Mouse (Mus musculus) liver, adult 2 months (tissue): ENCODE data around the gene Maff.

Experiments
- CTCF ChIP-seq: fragments of 200-500 bp; IDR thresholded peaks from 2 replicates; pipeline ENCODE4 v1.5.1; 2011; ENCODE audit warnings: low read depth, low read length, control low read depth
- POLR2A ChIP-seq: fragments of 200-500 bp; IDR thresholded peaks from 2 replicates; pipeline ENCODE4 v1.6.1; 2011; ENCODE audit warnings: low read length, control low read depth; ENCODE audit not compliant: insufficient read depth; ENCODE audit errors: extremely low read depth

- TF ChIP-seq CTCF = no peak
- peak; percentile 81 for TF ChIP-seq POLR2A
Measured at GRCm38 (mm10) chr15:79390434-79390833, 44.0 kb downstream of the Maff start.
